Mouse (Mus musculus): Measurements from ENCODE around the gene Slc38a4. TPM values are rescaled to one million over a fixed set of nuclear protein-coding genes. Genes with fewer than 3 reads are reported as not detected.
A peak's percentile ranks its signal among the peaks of the same experiment; 100 is the strongest.

The Slc38a4 gene
- polyA plus RNA-seq, 1 experiment from 2014 or later: 20.9 TPM

- DNase-seq (ENCODE audit: low spot score, missing footprints) (peak; percentile 85), ATAC-seq (ENCODE audit: low FRiP score) (no peak)
- Histone ChIP-seq H3K4me1 (ENCODE audit: control insufficient read depth, insufficient read depth, low read length) (no peaks in the 10 kb centered on the region), H3K4me2 (no peak overlapping the region), H3K4me3 (ENCODE audit: low read depth, low read length) (no peak overlapping the region), H3K9me3 (ENCODE audit: control insufficient read depth, low read length) (no peaks in the 10 kb centered on the region), H3K36me3 (ENCODE audit: control insufficient read depth, insufficient read depth, low read length) (no peaks in the 10 kb centered on the region), H3K9ac (ENCODE audit: low read length) (no peak overlapping the region), H3K27ac (ENCODE audit: low read depth, low read length) (no peak overlapping the region), H3K27me3 (ENCODE audit: control insufficient read depth, insufficient read depth, low read length) (no peaks in the 10 kb centered on the region)
- WGBS: 68% methylated on average over 12 of the region's 12 CpGs
Observed at GRCm38 (mm10) chr15:97001416-97001815, 54.3 kb downstream of the Slc38a4 start.

DNA sequence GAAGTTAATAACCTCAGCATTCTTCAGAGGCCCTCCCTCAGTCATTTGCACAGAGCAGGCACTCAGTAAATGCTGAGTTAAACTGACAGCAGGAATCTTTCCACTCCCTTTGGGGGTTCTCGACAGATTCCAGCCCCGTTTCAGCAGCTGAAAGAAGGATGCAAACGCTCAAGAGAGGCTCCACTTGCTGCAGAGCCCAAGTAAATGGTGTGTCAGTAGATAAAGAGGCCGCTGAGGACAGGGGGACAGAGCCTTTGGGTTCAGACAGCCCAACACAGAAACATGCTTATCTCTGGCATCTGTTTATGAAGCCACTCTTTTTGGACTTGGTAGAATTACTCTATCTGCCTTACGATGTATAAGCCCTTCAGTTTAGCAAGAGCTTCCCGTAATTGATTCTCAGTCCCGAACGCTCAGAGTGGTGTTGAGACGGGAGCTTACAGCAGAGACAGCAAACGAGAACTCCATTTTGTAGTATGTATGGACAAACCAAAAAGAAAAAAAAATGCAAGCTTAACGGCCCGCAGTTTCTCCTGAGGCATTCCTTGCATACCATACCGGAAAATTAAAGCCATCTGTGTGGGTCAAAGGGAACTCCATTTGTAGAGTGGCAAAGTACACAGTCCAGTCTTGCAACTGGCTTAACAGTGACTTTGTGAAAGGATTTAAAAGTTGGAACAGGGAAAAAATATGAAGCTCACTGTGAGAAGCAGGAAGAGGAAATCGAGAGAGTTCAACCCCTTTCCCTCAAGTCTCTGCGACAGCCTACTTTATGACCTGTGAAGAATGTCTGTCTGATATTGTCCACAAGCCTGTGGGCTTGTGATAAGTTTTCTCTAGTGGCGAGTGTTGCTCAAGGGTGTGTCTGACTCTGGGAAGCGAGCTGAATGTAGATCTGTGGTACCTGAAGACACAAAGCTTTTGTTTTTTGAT, 55.2 kb downstream of the Slc38a4 start:
- Histone ChIP-seq H3K27ac (ENCODE audit: low read depth, low read length) (no peak overlapping the region), H3K4me1 (ENCODE audit: control insufficient read depth, insufficient read depth, low read length) (no peaks in the 10 kb centered on the region), H3K9me3 (ENCODE audit: control insufficient read depth, low read length) (no peaks in the 10 kb centered on the region), H3K4me2 (no peak overlapping the region), H3K4me3 (ENCODE audit: low read depth, low read length) (no peak overlapping the region), H3K36me3 (ENCODE audit: control insufficient read depth, insufficient read depth, low read length) (no peaks in the 10 kb centered on the region), H3K9ac (ENCODE audit: low read length) (no peak overlapping the region), H3K27me3 (ENCODE audit: control insufficient read depth, insufficient read depth, low read length) (no peaks in the 10 kb centered on the region)
- ATAC-seq (ENCODE audit: low FRiP score): no peak
- 67% methylated on average over 17 of the region's 17 CpGs for WGBS
- DNase-seq (ENCODE audit: low spot score, missing footprints): peak; percentile 87

- H3K4me1 ChIP-seq (ENCODE audit: control insufficient read depth, insufficient read depth, low read length): no peaks in the 10 kb centered on the region
- H3K27me3 ChIP-seq (ENCODE audit: control insufficient read depth, insufficient read depth, low read length): no peaks in the 10 kb centered on the region
- H3K9ac ChIP-seq (ENCODE audit: low read length): no peak overlapping the region
- H3K4me3 ChIP-seq (ENCODE audit: low read depth, low read length): no peak overlapping the region
- DNase-seq (ENCODE audit: low spot score, missing footprints) (peak; percentile 74), ATAC-seq (ENCODE audit: low FRiP score) (no peak)
- WGBS: 74% methylated on average over 12 of the region's 12 CpGs
- no peak overlapping the region for H3K27ac ChIP-seq (ENCODE audit: low read depth, low read length)
- H3K4me2 ChIP-seq: no peak overlapping the region
- H3K9me3 ChIP-seq (ENCODE audit: control insufficient read depth, low read length): no peaks in the 10 kb centered on the region
- no peaks in the 10 kb centered on the region for H3K36me3 ChIP-seq (ENCODE audit: control insufficient read depth, insufficient read depth, low read length)
Observed at GRCm38 (mm10) chr15:96999401-96999800, 56.4 kb downstream of the Slc38a4 start.

DNA sequence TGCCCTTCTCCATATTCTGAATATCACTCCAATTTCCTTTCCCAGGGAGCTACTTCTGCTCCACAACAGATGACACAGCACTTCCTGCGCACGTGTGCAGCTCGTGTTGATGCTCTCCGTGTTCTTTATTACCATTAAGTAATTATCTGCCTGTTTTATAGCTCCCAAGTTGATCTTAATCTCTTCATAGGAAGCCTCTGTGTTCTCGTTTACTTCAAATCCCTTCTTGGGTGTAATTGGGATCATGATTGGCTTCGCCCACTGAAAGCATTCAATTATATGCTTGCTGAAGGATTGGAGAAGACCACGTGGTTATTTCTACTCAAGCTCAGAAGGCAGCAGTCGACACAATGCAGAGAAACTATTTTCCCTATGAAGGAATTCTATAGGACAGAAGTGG, 70.1 kb downstream of the Slc38a4 start:
- H3K36me3 ChIP-seq (ENCODE audit: control insufficient read depth, insufficient read depth, low read length): no peaks in the 10 kb centered on the region
- DNase-seq (ENCODE audit: low spot score, missing footprints) (no peak), ATAC-seq (ENCODE audit: low FRiP score) (no peak)
- H3K27ac ChIP-seq (ENCODE audit: low read depth, low read length): no peak overlapping the region
- H3K4me3 ChIP-seq (ENCODE audit: low read depth, low read length): no peak overlapping the region
- no peak overlapping the region for H3K4me2 ChIP-seq
- no peaks in the 10 kb centered on the region for H3K4me1 ChIP-seq (ENCODE audit: control insufficient read depth, insufficient read depth, low read length)
- H3K9me3 ChIP-seq (ENCODE audit: control insufficient read depth, low read length): no peaks in the 10 kb centered on the region
- no peak overlapping the region for H3K9ac ChIP-seq (ENCODE audit: low read length)
- H3K27me3 ChIP-seq (ENCODE audit: control insufficient read depth, insufficient read depth, low read length): no peaks in the 10 kb centered on the region
- 79% methylated on average over 8 of the region's 8 CpGs for WGBS

GRCm38 (mm10) chr15:96983581-96984330, 72.0 kb downstream of the Slc38a4 start:
- Histone ChIP-seq H3K4me2 (no peak overlapping the region), H3K36me3 (ENCODE audit: control insufficient read depth, insufficient read depth, low read length) (no peaks in the 10 kb centered on the region), H3K27me3 (ENCODE audit: control insufficient read depth, insufficient read depth, low read length) (no peaks in the 10 kb centered on the region), H3K4me3 (ENCODE audit: low read depth, low read length) (no peak overlapping the region), H3K27ac (ENCODE audit: low read depth, low read length) (no peak overlapping the region), H3K9me3 (ENCODE audit: control insufficient read depth, low read length) (no peaks in the 10 kb centered on the region), H3K4me1 (ENCODE audit: control insufficient read depth, insufficient read depth, low read length) (no peaks in the 10 kb centered on the region), H3K9ac (ENCODE audit: low read length) (no peak overlapping the region)
- 89% methylated on average over 13 of the region's 13 CpGs for WGBS
- ATAC-seq (ENCODE audit: low FRiP score): no peak
- DNase-seq (ENCODE audit: low spot score, missing footprints): no peak

- Histone ChIP-seq H3K4me3 (ENCODE audit: low read depth, low read length) (no peak overlapping the region), H3K4me1 (ENCODE audit: control insufficient read depth, insufficient read depth, low read length) (no peaks in the 10 kb centered on the region), H3K27me3 (ENCODE audit: control insufficient read depth, insufficient read depth, low read length) (no peaks in the 10 kb centered on the region), H3K9me3 (ENCODE audit: control insufficient read depth, low read length) (no peaks in the 10 kb centered on the region), H3K9ac (ENCODE audit: low read length) (no peak overlapping the region), H3K4me2 (no peak overlapping the region), H3K27ac (ENCODE audit: low read depth, low read length) (no peak overlapping the region), H3K36me3 (ENCODE audit: control insufficient read depth, insufficient read depth, low read length) (no peaks in the 10 kb centered on the region)
- no peak for ATAC-seq (ENCODE audit: low FRiP score)
- DNase-seq (ENCODE audit: low spot score, missing footprints): peak; percentile 28
- 86% methylated on average over 9 of the region's 9 CpGs for WGBS
Observed at GRCm38 (mm10) chr15:96975125-96975524, 80.6 kb downstream of the Slc38a4 start.

DNA sequence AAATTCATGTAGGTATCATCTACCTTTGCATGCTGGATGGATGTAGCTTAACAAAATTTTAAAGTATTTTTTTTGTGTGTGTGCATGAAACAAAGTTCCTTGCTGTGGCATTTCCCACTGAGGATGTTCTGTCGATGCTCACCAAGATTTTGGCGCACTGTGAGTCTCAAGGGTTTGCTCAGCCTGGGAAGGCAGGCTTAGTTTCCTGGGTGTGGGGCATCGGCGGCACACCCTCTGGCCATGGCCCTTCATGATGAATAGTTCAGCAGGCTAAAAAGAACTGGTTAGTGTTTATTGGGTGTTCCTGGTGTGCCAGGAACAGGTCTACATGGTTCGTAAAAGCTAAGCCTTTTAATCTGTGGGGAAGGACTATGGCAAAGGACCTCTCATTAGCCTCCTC, 81.6 kb downstream of the Slc38a4 start:
- WGBS: 96% methylated on average over 5 of the region's 5 CpGs
- no peak overlapping the region for H3K4me2 ChIP-seq
- H3K9me3 ChIP-seq (ENCODE audit: control insufficient read depth, low read length): no peaks in the 10 kb centered on the region
- H3K9ac ChIP-seq (ENCODE audit: low read length): no peak overlapping the region
- no peak overlapping the region for H3K4me3 ChIP-seq (ENCODE audit: low read depth, low read length)
- no peak for DNase-seq (ENCODE audit: low spot score, missing footprints)
- ATAC-seq (ENCODE audit: low FRiP score): no peak
- H3K4me1 ChIP-seq (ENCODE audit: control insufficient read depth, insufficient read depth, low read length): no peaks in the 10 kb centered on the region
- H3K36me3 ChIP-seq (ENCODE audit: control insufficient read depth, insufficient read depth, low read length): no peaks in the 10 kb centered on the region
- H3K27ac ChIP-seq (ENCODE audit: low read depth, low read length): no peak overlapping the region
- H3K27me3 ChIP-seq (ENCODE audit: control insufficient read depth, insufficient read depth, low read length): no peaks in the 10 kb centered on the region

- Histone ChIP-seq H3K4me2 (no peak overlapping the region), H3K4me1 (ENCODE audit: control insufficient read depth, insufficient read depth, low read length) (no peaks in the 10 kb centered on the region), H3K36me3 (ENCODE audit: control insufficient read depth, insufficient read depth, low read length) (no peaks in the 10 kb centered on the region), H3K27me3 (ENCODE audit: control insufficient read depth, insufficient read depth, low read length) (no peaks in the 10 kb centered on the region), H3K4me3 (ENCODE audit: low read depth, low read length) (no peak overlapping the region), H3K9me3 (ENCODE audit: control insufficient read depth, low read length) (no peaks in the 10 kb centered on the region), H3K27ac (ENCODE audit: low read depth, low read length) (no peak overlapping the region), H3K9ac (ENCODE audit: low read length) (no peak overlapping the region)
- 95% methylated on average over 4 of the region's 4 CpGs for WGBS
- ATAC-seq (ENCODE audit: low FRiP score) (no peak), DNase-seq (ENCODE audit: low spot score, missing footprints) (no peak)
Observed at GRCm38 (mm10) chr15:96973370-96973769, 82.4 kb downstream of the Slc38a4 start.

DNA sequence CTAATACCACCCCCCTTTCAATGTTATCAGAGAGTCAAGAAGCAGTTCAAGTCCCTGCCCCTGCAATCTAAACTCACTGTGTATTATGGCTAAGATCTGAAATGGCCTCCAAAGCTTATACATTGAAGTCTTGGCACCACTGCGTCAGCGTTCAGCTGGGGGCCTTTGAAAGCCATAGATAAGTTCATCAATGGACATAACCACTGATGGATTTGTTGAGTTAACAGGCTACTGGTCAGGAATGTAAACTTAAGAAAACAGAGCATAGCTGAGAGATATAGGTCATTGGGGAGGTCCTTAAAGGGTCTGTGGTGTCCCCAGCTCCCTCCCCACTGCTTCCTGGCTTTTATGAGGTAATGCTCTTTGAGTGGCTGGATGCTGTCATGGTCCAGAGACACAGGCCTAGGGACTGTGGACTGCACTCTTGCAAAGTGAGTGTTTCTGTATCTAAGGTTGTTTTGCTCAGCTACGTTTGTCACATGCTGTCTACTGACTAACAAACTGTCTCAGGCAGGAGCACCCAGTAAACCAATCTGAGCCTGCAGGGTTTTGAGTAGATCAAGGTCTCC, 83.0 kb downstream of the Slc38a4 start:
- Histone ChIP-seq H3K4me1 (ENCODE audit: control insufficient read depth, insufficient read depth, low read length) (no peaks in the 10 kb centered on the region), H3K4me2 (no peak overlapping the region), H3K4me3 (ENCODE audit: low read depth, low read length) (no peak overlapping the region), H3K27ac (ENCODE audit: low read depth, low read length) (no peak overlapping the region), H3K9me3 (ENCODE audit: control insufficient read depth, low read length) (no peaks in the 10 kb centered on the region), H3K27me3 (ENCODE audit: control insufficient read depth, insufficient read depth, low read length) (no peaks in the 10 kb centered on the region), H3K36me3 (ENCODE audit: control insufficient read depth, insufficient read depth, low read length) (no peaks in the 10 kb centered on the region), H3K9ac (ENCODE audit: low read length) (no peak overlapping the region)
- ATAC-seq (ENCODE audit: low FRiP score): no peak
- DNase-seq (ENCODE audit: low spot score, missing footprints): peak; percentile 17
- 97% methylated on average over 3 of the region's 3 CpGs for WGBS

All from midbrain, embryonic 11.5 days (tissue).